ENCODE assay signal across 16 mouse cellular contexts in the genomic region with DNA sequence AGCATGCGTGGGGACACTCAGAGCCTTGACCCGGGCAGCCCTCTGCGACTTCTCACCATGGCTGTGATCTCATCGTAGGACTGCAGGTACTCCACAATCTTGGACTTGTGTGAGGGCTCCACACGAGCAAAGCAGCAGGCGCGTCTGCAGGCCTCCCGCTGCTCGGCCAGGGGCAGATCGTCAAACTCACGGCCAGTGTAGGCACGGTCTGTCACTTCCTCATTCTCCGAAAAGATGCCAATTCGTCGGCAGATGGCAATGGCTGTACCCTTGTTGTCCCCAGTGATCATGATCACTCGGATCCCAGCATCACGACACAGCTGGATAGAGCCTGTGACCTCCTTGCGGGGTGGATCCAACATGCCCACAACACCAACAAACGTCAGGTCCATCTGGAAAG. TPM values are rescaled to one million over a fixed set of nuclear protein-coding genes. Genes with fewer than 3 reads are reported as not detected.
"Had no signal": no experiment of that assay in that cellular context is flagged by ENCODE, and none has a peak within 500 bp of the region (broad histone marks: within the 10 kb centered on the region; RNA-seq: fewer than 3 reads in every experiment).

No protein-coding gene starts in this region.

- DNase-seq: kidney, adult 18-20 months; kidney, postnatal 14 days; layer of hippocampus, adult 9-11 months; layer of hippocampus, postnatal 36 days; left cerebral cortex, postnatal 4 days; lung, adult 18-20 months; midbrain, embryonic 14.5 days; retina, postnatal 1 day; thymus, postnatal 25 days had no signal

- H3K4me1 ChIP-seq: limb, embryonic 13.5 days; midbrain, embryonic 10.5 days; neural tube, embryonic 12.5 days; stomach, embryonic 15.5 days had no signal

- H3K27me3 ChIP-seq: limb, embryonic 13.5 days; neural tube, embryonic 12.5 days; stomach, embryonic 15.5 days had no signal

- H3K4me2 ChIP-seq: limb, embryonic 13.5 days; neural tube, embryonic 12.5 days; stomach, embryonic 15.5 days had no signal

- H3K9ac ChIP-seq: limb, embryonic 13.5 days; liver, embryonic 14.5 days; neural tube, embryonic 12.5 days; stomach, embryonic 15.5 days had no signal

- H3K9me3 ChIP-seq: limb, embryonic 13.5 days; midbrain, embryonic 10.5 days; neural tube, embryonic 12.5 days; stomach, embryonic 15.5 days had no signal

- H3K4me3 ChIP-seq: limb, embryonic 13.5 days; midbrain, embryonic 10.5 days; neural tube, embryonic 12.5 days; stomach, embryonic 15.5 days had no signal

- H3K27ac ChIP-seq: limb, embryonic 13.5 days; liver, embryonic 14.5 days; midbrain, embryonic 10.5 days; neural tube, embryonic 12.5 days; stomach, embryonic 15.5 days had no signal

RNA-seq across cellular contexts. Expression of a gene that starts 33.8 kb away (rescaled TPM):
- total RNA-seq: layer of hippocampus, adult 18-20 months; layer of hippocampus, postnatal 36 days had no signal
- polyA plus RNA-seq: kidney, embryonic 14.5 days; limb, embryonic 13.5 days; midbrain, embryonic 14.5 days; neural tube, embryonic 12.5 days had no signal
